Mouse (Mus musculus) frontal cortex, adult (tissue): ENCODE measurements at regions not wholly inside any gene's neighbourhood (a gene's known extent, or its start where the extent isn't known, plus 50 kb on each side); places are given as distances from the start of the nearest gene placed in this dataset.
A peak's percentile ranks its signal among the peaks of the same experiment; 100 is the strongest.

Source experiments
- ATAC-seq: cut with Nextera tagmentation; 2 replicates; pipeline ENCODE4 v1.9.2; 2017; ENCODE audit warnings: mild to moderate bottlenecking, moderate library complexity, mixed read lengths; ENCODE audit not compliant: low TSS enrichment

GRCm38 (mm10) chr15:61297447-61298208, 374.8 kb upstream of the A1bg start:
- ATAC-seq, result no peak

DNA sequence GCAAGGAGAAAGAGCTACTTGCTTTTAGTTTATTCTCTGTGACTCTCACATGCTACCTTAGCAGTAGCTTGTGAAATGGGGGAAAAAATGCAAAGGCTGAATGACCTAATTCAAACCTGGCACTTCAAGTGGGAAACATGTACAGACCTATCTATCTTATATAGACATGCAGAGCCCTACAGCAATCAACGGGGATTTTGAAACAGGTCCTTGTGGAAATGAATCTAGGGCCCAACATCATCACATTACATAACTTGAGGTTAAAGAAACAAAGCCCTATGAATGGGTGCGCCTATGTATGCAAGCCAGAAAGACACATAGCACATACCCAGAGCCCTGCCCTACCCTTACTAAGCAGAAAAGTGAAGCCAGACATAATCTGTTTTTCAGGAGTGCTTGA, 371.8 kb upstream of the A1bg start:
- ATAC-seq, result no peak

DNA sequence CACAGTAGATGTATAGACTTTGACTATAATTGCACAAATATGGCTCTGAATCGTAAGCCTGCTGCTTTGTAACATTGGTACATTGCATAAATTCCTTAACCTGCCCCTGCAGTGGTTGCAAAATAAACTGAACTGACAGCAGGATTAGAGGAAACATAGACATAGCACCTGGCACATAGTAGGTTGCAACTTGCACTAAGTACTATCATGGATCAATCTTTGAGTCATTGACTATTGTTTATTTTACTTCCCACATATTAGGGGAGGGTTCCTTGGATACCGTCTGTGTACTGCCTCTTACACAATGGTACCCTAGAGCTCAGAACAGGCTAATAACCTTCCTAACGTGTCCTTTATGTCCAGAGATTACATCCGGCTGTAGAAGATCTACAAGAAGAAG, 371.3 kb upstream of the A1bg start:
- no peak for ATAC-seq

DNA sequence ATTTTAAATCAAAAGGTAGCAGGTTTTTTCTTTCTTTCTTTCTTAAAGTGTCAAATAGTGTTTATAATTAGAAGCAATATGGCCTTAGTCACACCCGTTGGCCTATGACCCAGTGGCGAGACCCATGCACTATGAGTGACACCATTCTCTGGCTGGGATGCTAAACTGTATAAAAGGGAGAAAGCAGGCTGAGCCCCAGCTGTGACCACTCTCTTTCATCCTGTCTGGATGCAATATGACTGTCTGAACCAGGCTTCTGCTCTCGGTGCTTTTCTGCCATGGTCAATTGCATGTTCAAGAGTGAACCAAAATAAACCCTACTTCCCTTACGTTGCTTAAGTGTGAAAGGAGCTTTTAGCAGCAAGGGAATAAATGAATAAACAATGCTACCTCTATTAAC, 346.0 kb upstream of the A1bg start:
- no peak for ATAC-seq

GRCm38 (mm10) chr15:61259047-61259446, 336.2 kb upstream of the A1bg start:
- no peak for ATAC-seq

DNA sequence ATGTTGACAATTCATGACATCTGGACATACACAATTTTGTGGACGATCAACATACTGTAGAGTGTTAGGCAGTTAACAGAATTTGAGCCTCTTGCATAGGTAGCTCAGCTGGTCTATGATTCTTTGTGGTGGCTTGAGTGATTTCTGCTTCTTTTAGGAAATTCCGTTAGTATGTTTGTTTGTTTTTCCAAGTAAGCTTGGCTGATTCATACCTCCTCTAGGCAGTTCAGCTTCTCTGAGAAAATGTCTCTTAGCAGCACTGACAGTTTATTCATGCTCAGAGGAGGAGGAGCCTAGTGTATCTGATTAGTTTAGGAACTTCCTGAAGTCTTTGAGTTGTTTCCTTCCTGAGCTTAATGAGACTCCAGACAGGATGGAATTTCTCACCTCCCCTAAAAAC, 321.7 kb upstream of the A1bg start:
- no peak for ATAC-seq

DNA sequence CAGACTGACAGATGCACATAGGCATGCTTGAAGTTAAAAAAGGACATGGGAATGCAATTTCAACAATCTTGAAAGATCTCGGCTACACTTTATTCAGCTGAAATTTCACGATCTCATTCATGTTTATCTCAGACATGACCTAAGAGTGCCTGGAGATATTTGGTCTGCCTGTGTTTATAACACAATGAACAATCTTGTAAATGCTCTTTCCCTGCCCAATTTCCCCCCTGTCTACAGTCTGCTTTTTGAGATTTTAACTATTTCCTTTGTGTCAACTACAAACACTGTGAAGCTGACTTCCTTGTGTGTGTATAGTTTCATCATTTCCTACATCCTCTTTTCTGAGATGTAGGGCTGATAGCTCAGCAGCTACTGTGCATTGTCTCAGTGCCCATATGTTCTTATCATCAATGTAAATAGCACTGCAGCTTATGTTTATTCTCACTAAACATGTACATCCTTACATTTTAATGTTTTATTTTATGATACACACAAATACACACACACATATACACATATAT, 319.4 kb upstream of the A1bg start:
- ATAC-seq, result no peak

- ATAC-seq, result no peak
Observed at GRCm38 (mm10) chr15:61241741-61242140, 318.9 kb upstream of the A1bg start.

- ATAC-seq, result peak; percentile 77
Observed at GRCm38 (mm10) chr15:61240344-61240743, 317.5 kb upstream of the A1bg start.

DNA sequence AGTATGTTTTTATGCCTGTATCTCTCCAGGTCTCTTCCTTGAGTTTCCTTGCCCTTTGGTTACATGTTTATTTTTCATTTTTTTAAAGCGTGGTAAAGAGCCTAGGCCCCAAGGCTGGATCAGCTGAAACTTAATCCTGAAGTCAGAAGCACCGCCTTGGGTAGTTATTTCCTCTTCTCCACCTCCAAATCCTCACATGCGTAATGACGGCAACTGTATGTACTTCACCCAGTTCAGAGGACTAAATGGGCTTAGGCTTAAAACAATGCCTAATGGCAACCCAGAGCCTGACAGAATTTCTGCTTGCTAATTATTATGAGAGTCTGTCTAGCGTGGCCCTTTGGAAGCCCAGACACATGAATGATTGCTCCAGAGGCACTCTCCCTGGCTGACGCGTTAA, 316.6 kb upstream of the A1bg start:
- no peak for ATAC-seq

DNA sequence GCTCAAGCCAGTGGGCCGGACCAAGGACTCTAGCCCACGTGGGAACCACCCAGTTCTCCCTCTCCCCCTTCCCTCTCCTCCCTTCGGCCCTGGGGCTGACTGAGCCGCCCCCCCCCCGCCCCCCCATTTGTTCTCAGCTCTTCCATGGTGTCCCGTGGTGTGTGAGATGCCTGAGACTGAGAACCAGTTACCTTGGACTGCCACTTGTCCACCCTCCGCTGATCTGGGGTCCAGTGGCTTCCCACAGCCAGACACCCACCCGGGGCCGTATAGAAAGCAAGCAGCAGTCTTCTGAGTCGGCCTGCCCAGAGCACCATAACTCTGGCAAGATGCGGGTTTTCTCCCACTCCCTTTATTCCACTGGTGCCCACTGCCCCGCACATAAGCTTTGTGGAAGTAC, 316.2 kb upstream of the A1bg start:
- ATAC-seq, result no peak

- no peak for ATAC-seq
Observed at GRCm38 (mm10) chr15:61229579-61229978, 306.8 kb upstream of the A1bg start.

- peak; percentile 9; the same call in 1 of the 2 replicates for ATAC-seq
Observed at GRCm38 (mm10) chr15:61222923-61223322, 300.1 kb upstream of the A1bg start.

GRCm38 (mm10) chr15:61210161-61210560, 287.3 kb upstream of the A1bg start:
- ATAC-seq, result no peak

- no peak for ATAC-seq
Observed at GRCm38 (mm10) chr15:61189981-61190380, 267.2 kb upstream of the A1bg start.

DNA sequence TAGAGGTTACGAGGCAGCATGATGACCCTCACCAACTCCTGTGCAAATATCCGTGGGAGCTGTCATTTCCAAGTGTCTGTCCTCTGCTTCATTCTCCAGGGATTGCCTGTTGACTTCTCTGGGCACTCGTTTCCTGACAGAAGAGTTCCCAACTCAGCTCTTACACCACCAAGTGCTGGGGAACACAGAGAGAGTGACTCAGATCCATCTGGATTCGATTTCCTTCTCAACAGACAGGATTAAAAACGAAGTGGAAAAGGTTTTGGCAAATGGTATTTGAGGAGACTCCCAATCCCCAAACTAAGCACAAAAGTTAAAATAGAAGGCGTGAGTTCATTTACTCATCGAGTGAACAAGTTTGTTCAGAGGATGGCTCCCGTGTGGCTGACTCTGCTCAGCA, 266.7 kb upstream of the A1bg start:
- ATAC-seq, result peak; percentile 65

DNA sequence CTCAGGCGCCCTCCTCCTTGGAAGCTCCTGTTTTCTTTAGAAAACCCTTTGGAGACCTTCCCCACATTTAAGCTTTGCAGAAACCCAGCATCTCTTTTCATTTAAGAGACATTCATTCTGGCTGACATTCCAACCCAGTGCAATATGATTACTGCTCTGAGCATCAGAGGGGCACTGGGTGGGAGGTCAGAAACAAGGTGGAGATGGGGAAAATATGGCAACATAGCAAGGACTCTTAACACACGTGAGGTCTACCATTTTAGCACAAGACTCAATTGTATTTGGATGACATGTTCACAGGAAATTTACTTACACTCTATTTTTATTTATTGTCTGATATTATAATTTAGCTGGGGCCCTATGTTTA, 261.8 kb upstream of the A1bg start:
- ATAC-seq, result no peak

- no peak for ATAC-seq
Observed at GRCm38 (mm10) chr15:61183751-61184596, 261.2 kb upstream of the A1bg start.

DNA sequence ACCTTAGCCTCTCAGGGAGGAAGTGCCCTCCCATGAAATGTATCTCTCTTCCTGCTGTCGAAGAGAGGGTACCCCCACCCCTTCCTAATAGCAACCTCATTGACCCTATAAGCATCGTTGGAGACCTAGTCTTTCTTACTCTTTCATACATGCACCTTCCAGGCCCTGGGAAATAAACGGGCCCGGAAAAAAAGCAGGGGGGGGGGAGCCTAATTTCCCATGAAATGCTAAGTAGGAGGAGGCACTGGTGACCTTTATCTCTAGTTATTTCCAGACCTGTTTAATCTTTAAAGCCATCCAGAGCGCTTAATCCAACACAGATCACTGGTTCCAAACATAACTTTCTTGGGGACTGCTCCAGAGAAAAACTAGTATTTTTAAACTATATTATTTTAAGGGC, 260.5 kb upstream of the A1bg start:
- ATAC-seq, result no peak

GRCm38 (mm10) chr15:61168842-61169416, 246.1 kb upstream of the A1bg start:
- no peak for ATAC-seq

- no peak for ATAC-seq
Observed at GRCm38 (mm10) chr15:61165050-61165449, 242.2 kb upstream of the A1bg start.

DNA sequence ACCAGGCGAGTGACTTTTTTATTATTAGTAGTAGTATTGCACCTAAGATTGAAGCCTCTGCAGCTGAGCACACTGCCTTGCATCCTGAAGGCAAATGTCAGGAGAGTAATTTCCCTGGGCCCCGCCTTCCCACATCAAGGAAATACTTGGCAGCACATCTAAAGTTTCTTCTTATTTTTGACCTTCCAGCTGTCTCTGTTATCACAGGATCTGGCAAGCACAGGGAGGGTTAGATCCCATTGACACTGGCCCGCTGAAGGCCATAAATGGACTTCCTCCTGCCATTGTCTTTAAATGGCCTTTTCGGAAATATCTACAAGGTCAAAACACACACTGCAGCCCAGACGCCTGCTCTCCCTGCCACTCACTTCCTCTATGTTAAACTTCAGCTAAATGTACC, 238.6 kb upstream of the A1bg start:
- no peak for ATAC-seq

- ATAC-seq, result no peak
Observed at GRCm38 (mm10) chr15:61160666-61161065, 237.9 kb upstream of the A1bg start.
